Mouse (Mus musculus): ENCODE results near the gene Zbtb7b.

DNA sequence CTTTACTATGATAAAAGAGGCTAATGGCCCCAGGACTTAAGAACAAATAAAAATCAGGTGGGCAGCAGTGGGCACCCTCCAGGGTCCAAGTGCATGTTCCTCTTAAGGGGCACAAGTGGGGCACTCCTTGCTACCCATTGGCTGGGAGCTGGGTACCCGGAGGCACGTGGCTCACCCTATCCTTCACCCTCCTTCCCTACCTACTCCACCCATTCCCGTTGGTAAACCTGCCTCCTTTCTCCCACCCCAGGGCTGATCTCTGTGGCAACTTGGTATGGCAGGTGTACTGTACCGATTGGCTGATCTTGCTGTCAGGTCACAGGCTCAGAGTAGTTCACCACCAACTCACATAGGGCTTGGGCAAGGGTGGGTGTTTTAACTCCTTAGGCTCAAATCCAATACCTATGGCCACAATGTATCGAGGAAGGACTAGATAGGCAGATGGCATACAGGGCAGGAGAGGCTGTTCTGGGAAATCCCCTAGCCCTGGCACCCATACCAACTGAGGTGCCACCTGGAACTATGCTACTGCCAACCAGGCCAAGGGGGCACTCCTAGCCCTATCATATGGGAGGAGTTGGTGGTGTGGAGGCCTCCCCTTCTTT, 10.8 kb downstream of the Zbtb7b start:
- TF ChIP-seq CTCF (IDR thresholded peaks at IDR 0.05; ENCODE audit: borderline replicate concordance, extremely low read depth, insufficient read depth, insufficient read length) (no peak), POLR2A (IDR thresholded peaks at IDR 0.05; ENCODE audit: borderline replicate concordance, extremely low read depth, insufficient read depth, insufficient read length, poor library complexity, severe bottlenecking) (no peak)

All from brain, embryonic 14.5 days (tissue).